Mouse (Mus musculus) MEL (cell line): ENCODE data around the gene Cryba2.

ENCODE experiments used
- GATA1 ChIP-seq: IDR thresholded peaks from 2 replicates; pipeline ENCODE4 v1.6.1; 2011; ENCODE audit warnings: low read depth, low read length, improper control_type of control experiment
- POLR2AphosphoS2 ChIP-seq: IDR thresholded peaks from 2 replicates; pipeline ENCODE4 v1.6.1; 2011; ENCODE audit warnings: low read length, improper control_type of control experiment

DNA sequence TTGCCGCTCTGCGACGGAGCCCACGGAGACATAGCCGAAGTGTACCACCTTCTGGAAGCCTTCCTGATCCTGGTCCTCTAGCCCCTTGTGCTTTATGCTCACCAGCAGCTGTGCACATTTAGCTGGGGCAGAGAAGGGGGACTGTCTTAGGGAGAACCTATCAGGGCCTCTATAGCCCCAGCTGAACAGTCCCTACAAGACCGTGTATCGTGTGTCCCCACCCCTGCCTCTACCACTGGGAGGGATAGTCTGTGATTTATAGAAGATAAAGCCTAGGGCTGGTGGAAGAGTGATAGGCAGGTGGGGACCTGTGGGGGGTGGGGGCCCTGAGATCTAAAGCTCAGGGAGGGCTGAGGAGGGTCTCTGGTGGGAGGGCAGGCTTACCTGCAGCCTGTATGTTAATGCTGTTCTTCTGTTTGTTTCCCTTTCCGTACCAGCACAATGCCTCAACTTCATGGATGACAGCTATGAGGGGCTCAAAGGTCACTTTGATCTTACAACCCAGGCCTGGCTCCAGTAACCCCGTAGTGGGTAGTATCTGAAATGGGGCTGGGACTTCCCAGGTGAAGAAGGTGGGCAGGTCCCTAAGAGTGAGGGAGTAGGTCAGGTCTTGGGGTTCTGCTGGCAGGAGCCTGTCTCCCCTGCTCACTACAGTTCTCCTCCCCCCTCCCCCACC, 34.8 kb upstream of the Cryba2 start:
- TF ChIP-seq POLR2AphosphoS2 (no peak), GATA1 (no peak)
